In the genomic region with DNA sequence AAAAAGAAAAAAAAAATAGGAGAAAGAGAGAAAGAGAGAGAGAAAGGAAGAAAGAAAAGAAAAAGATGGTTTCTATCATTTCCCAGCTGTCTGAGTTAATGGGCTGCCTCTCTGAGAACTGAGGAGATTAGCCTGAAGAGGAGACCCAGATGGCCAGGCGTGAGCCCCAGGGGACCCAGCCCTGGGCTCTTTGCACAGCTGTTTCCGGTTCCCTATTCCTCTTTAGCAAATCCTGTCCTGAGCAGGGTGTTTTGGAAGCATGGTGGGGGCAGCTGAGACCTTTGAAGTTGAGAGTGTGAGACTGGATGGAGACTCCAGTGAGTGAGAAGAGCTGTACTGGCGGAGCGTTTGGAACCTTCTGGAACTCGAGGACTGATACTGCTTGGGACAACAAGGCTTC, we compare ENCODE assay signal across 9 mouse cellular contexts.
DNase-seq lines count a peak whose midpoint lies in the region; ATAC-seq and TF ChIP-seq lines count a peak whose summit lies in the region.
"Had no signal": no experiment of that assay in that cellular context is flagged by ENCODE, and none has a peak within 500 bp of the region (broad histone marks: within the 10 kb centered on the region; RNA-seq: fewer than 3 reads in every experiment).

No protein-coding gene starts in this region.

- no peak overlapping the region for H3K27ac ChIP-seq in heart, embryonic 12.5 days (ENCODE audit: poor library complexity, severe bottlenecking)
- H3K27ac ChIP-seq in heart, postnatal 0 days (ENCODE audit: low read depth), result peak overlapping the region; percentile 30; the same call in 1 of the 2 replicates
- H3K27ac ChIP-seq in limb, embryonic 14.5 days (replicated peaks; ENCODE audit: low read depth, low read length), result peak overlapping the region; percentile 48

- DNase-seq in heart, adult 18-20 months, result peak; percentile 64 to 84
- peak; percentile 25 for DNase-seq in heart, postnatal 0 days (ENCODE audit: low spot score)
- DNase-seq in limb, embryonic 14.5 days (ENCODE audit: low spot score), result peak; percentile 65
- DNase-seq in splenic B cell, adult 2 months (ENCODE audit: low read depth, low spot score), result peak; percentile 69
- no peak for DNase-seq in thymus, postnatal 25 days
- DNase-seq in adrenal gland, postnatal 4 days (ENCODE audit: low spot score in 2 of 2), result no peak
- DNase-seq in layer of hippocampus, postnatal 25 days (ENCODE audit: extremely low spot score in 1 of 2, low spot score in 1 of 2), result no peak
- DNase-seq: adrenal gland, postnatal 10 days had no signal

- H3K4me3 ChIP-seq in heart, embryonic 12.5 days, result no peak overlapping the region
- H3K4me3 ChIP-seq in heart, postnatal 0 days (ENCODE audit: low read depth, low read length), result no peak overlapping the region
- H3K4me3 ChIP-seq in limb, embryonic 14.5 days (replicated peaks; ENCODE audit: low read length), result no peak overlapping the region

- no peak for TF ChIP-seq CTCF in heart, postnatal 0 days (IDR thresholded peaks at IDR 0.05; ENCODE audit: low read depth)

- no peaks in the 10 kb centered on the region for H3K27me3 ChIP-seq in heart, embryonic 12.5 days (replicated peaks)
- H3K27me3 ChIP-seq in heart, postnatal 0 days (ENCODE audit: control insufficient read depth, insufficient read depth, low read length), result no peaks in the 10 kb centered on the region
- H3K27me3 ChIP-seq in limb, embryonic 14.5 days (ENCODE audit: control insufficient read depth, insufficient read depth, low read length), result no peaks in the 10 kb centered on the region
- H3K27me3 ChIP-seq in splenic B cell, adult 2 months (ENCODE audit: control insufficient read depth, insufficient read depth, low read length, poor library complexity, severe bottlenecking), result no peaks in the 10 kb centered on the region

- no peak for TF ChIP-seq POLR2A in limb, embryonic 14.5 days (IDR thresholded peaks at IDR 0.05; ENCODE audit: borderline replicate concordance, extremely low read depth, insufficient read depth, insufficient read length)

- no peak for ATAC-seq in heart, embryonic 12.5 days (ENCODE audit: insufficient number of reproducible peaks, low FRiP score)
- ATAC-seq in heart, postnatal 0 days (ENCODE audit: insufficient read depth, low read depth), result 0 out of 2 replicates have a peak, but pooled peaks have one; percentile 47
- no peak for ATAC-seq in limb, embryonic 14.5 days (ENCODE audit: low FRiP score, low read depth)

- peaks cover 5% of the 10 kb centered on the region; the same call in 1 of the 2 replicates for H3K9me3 ChIP-seq in heart, embryonic 12.5 days (replicated peaks)
- no peaks in the 10 kb centered on the region for H3K9me3 ChIP-seq in heart, postnatal 0 days (replicated peaks; ENCODE audit: control insufficient read depth, low read length)
- H3K9me3 ChIP-seq in limb, embryonic 14.5 days (ENCODE audit: control insufficient read depth, low read length), result no peaks in the 10 kb centered on the region

- H3K4me1 ChIP-seq in heart, embryonic 12.5 days (replicated peaks), result peaks cover 9% of the 10 kb centered on the region
- peaks cover 2% of the 10 kb centered on the region; the same call in 1 of the 2 replicates for H3K4me1 ChIP-seq in heart, postnatal 0 days (ENCODE audit: control insufficient read depth, insufficient read depth)
- H3K4me1 ChIP-seq in limb, embryonic 14.5 days (ENCODE audit: control insufficient read depth, insufficient read depth, low read length), result peaks cover 51% of the 10 kb centered on the region

- H3K9ac ChIP-seq in heart, embryonic 12.5 days, result no peak overlapping the region
- no peak overlapping the region for H3K9ac ChIP-seq in heart, postnatal 0 days (replicated peaks; ENCODE audit: low read depth, low read length)
- no peak overlapping the region for H3K9ac ChIP-seq in limb, embryonic 14.5 days (ENCODE audit: low read depth, low read length, severe bottlenecking)

- H3K4me2 ChIP-seq in heart, embryonic 12.5 days, result no peak overlapping the region
- H3K4me2 ChIP-seq in heart, postnatal 0 days (ENCODE audit: low read depth, low read length), result no peak overlapping the region
- no peak overlapping the region for H3K4me2 ChIP-seq in limb, embryonic 14.5 days (replicated peaks; ENCODE audit: low read depth, low read length, severe bottlenecking)

- no peaks in the 10 kb centered on the region for H3K36me3 ChIP-seq in heart, embryonic 12.5 days
- no peaks in the 10 kb centered on the region for H3K36me3 ChIP-seq in heart, postnatal 0 days (replicated peaks; ENCODE audit: control insufficient read depth, insufficient read depth, low read length)
- no peaks in the 10 kb centered on the region for H3K36me3 ChIP-seq in limb, embryonic 14.5 days (ENCODE audit: control insufficient read depth, insufficient read depth, low read length)
- H3K36me3 ChIP-seq in splenic B cell, adult 2 months (ENCODE audit: control insufficient read depth, insufficient read depth, low read length, poor library complexity, severe bottlenecking), result no peaks in the 10 kb centered on the region

- no peak for TF ChIP-seq EP300 in heart, postnatal 0 days (IDR thresholded peaks at IDR 0.05; ENCODE audit: low read depth)

- WGBS in heart, embryonic 12.5 days, result 54% methylated on average over 5 of the region's 5 CpGs
- WGBS in heart, postnatal 0 days, result 41% methylated on average over 5 of the region's 5 CpGs
- WGBS in limb, embryonic 14.5 days, result 25% methylated on average over 5 of the region's 5 CpGs

Comparison
In these comparisons a context has a peak if more than half of its experiments do, and no peak if none do; other contexts are left out.
1. DNase-seq: peak in heart, adult 18-20 months (2 of 2), heart, postnatal 0 days (single experiment), limb, embryonic 14.5 days (single experiment) and splenic B cell, adult 2 months (single experiment); none in thymus, postnatal 25 days (single experiment), adrenal gland, postnatal 4 days (0 of 2) and layer of hippocampus, postnatal 25 days (0 of 2).